Comparison of ENCODE assay signal across 14 mouse cellular contexts in genomic region chr17:14770377-14770776, GRCm38 (mm10).
"Had no signal": no experiment of that assay in that cellular context is flagged by ENCODE, and none has a peak within 500 bp of the region (broad histone marks: within the 10 kb centered on the region; RNA-seq: fewer than 3 reads in every experiment).

No protein-coding gene starts in this region.

- H3K9ac ChIP-seq: lung, embryonic 14.5 days; midbrain, embryonic 13.5 days; midbrain, embryonic 15.5 days; neural tube, embryonic 12.5 days; stomach, embryonic 15.5 days had no signal

- H3K4me2 ChIP-seq: lung, embryonic 14.5 days; midbrain, embryonic 11.5 days; midbrain, embryonic 13.5 days; midbrain, embryonic 15.5 days; neural tube, embryonic 12.5 days; stomach, embryonic 15.5 days had no signal

- H3K9me3 ChIP-seq: midbrain, embryonic 13.5 days; midbrain, embryonic 15.5 days; neural tube, embryonic 12.5 days; stomach, embryonic 15.5 days had no signal

- H3K4me1 ChIP-seq: midbrain, embryonic 13.5 days; midbrain, embryonic 15.5 days; neural tube, embryonic 12.5 days; stomach, embryonic 15.5 days had no signal

- H3K27me3 ChIP-seq: midbrain, embryonic 13.5 days; midbrain, embryonic 15.5 days; neural tube, embryonic 12.5 days; stomach, embryonic 15.5 days had no signal

- DNase-seq: lung, adult 18-20 months; lung, embryonic 14.5 days; lung, postnatal 10 days; lung, postnatal 4 days; right cerebral cortex, postnatal 14 days; thymus, adult 2 months; thymus, postnatal 25 days; thymus, postnatal 4 days had no signal

- H3K36me3 ChIP-seq: midbrain, embryonic 13.5 days; midbrain, embryonic 15.5 days; neural tube, embryonic 12.5 days; stomach, embryonic 15.5 days had no signal

- H3K4me3 ChIP-seq: midbrain, embryonic 13.5 days; midbrain, embryonic 15.5 days; neural tube, embryonic 12.5 days; stomach, embryonic 15.5 days had no signal

- H3K27ac ChIP-seq: midbrain, embryonic 13.5 days; midbrain, embryonic 15.5 days; neural tube, embryonic 12.5 days; stomach, embryonic 15.5 days; stomach, postnatal 0 days had no signal

- ATAC-seq: midbrain, embryonic 13.5 days; midbrain, embryonic 15.5 days had no signal
